Mouse (Mus musculus): ENCODE measurements around the gene Gng7. TPM values are rescaled to one million over a fixed set of nuclear protein-coding genes. Genes with fewer than 3 reads are reported as not detected.

Gene Gng7
- total and polyA plus RNA-seq, 3 experiments = 0.50 to 0.68 (median 0.63) TPM

DNA sequence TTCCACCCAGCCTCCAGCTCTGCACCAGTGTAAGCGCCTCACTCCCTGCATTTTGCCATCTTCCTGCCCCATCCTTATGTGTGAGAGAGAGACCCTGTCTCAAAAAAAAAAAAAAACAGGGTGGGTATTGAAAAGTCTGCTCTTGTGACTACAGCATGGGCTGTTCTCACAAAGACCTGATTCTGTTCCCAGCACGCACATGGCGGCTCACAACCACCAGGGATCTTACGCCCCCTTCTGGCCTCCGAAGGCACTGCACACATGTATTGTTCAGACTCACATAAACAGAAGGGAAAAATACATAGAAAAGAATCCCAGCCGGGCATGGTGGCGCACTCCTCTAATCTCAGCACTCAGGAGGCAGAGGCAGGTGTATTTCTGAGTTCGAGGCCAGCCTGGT is 8.0 kb upstream of the Gng7 start:
- Histone ChIP-seq H3K79me2 (replicated peaks; ENCODE audit: control insufficient read depth, insufficient read depth, low read length) (no peaks in the 10 kb centered on the region), H3K36me3 (ENCODE audit: control insufficient read depth, insufficient read depth, low read length) (no peaks in the 10 kb centered on the region), H3K4me1 (ENCODE audit: control insufficient read depth, insufficient read depth, low read length) (peaks cover 2% of the 10 kb centered on the region; the same call in 1 of the 2 replicates), H3K9ac (ENCODE audit: low read depth, low read length) (no peak overlapping the region), H3K27me3 (ENCODE audit: control insufficient read depth, insufficient read depth, low read length) (peaks cover 6% of the 10 kb centered on the region; the same call in 1 of the 2 replicates), H3K4me3 (no peak overlapping the region), H3K27ac (no peak overlapping the region)
- TF ChIP-seq EP300 (IDR thresholded peaks at IDR 0.05; ENCODE audit: insufficient read depth, low read depth, low read length) (no peak), CTCF (IDR thresholded peaks at IDR 0.05) (0 out of 2 replicates have a peak, but pooled peaks have one; percentile 23), POLR2A (IDR thresholded peaks at IDR 0.05; ENCODE audit: insufficient read depth, low read depth, low read length) (no peak)
- no peak for DNase-seq
- 60% methylated on average over 8 of the region's 8 CpGs for WGBS
- intact Hi-C loops (cut with DNase I) = no loop called here

DNA sequence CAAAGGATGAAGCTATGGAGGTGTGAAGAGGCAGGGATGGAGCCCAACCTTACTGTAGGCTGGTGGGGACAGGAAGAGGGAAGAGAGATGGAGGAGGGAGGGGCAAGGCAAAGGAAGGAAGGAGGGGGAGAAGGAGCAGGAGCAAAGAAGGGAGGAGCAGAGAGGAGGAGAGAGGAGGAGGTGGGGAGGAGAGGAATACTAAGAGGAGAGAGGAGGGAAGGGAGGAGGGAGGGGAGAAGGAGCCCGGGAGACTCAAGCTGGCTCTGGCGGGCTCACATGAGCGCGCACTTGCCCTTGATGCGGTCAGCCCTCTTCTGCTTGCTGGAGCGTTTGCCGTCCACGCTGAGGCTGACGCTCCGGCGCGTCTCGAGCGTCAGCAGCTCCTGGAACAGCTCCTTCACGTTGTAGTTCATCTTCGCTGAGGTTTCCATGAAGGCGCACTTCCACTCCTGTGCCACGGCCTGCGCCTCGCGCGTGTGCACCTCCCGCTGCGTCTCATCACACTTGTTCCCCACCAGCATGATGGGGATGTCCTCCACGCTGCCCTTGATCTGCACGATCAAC is 6.9 kb upstream of the Gng7 start:
- no peaks in the 10 kb centered on the region for H3K36me3 ChIP-seq (ENCODE audit: control insufficient read depth, insufficient read depth, low read length)
- DNase-seq = no peak
- no peak overlapping the region for H3K9ac ChIP-seq (ENCODE audit: low read depth, low read length)
- 5% methylated on average over 26 of the region's 26 CpGs for WGBS
- no peaks in the 10 kb centered on the region for H3K79me2 ChIP-seq (replicated peaks; ENCODE audit: control insufficient read depth, insufficient read depth, low read length)
- intact Hi-C loops (cut with DNase I) = no loop called here
- H3K27me3 ChIP-seq (ENCODE audit: control insufficient read depth, insufficient read depth, low read length) = peaks cover 6% of the 10 kb centered on the region; the same call in 1 of the 2 replicates
- no peaks in the 10 kb centered on the region for H3K4me1 ChIP-seq (ENCODE audit: control insufficient read depth, insufficient read depth, low read length)
- H3K27ac ChIP-seq = no peak overlapping the region
- TF ChIP-seq EP300 (IDR thresholded peaks at IDR 0.05; ENCODE audit: insufficient read depth, low read depth, low read length) (no peak), POLR2A (IDR thresholded peaks at IDR 0.05; ENCODE audit: insufficient read depth, low read depth, low read length) (no peak), CTCF (IDR thresholded peaks at IDR 0.05) (no peak)
- H3K4me3 ChIP-seq = no peak overlapping the region

DNA sequence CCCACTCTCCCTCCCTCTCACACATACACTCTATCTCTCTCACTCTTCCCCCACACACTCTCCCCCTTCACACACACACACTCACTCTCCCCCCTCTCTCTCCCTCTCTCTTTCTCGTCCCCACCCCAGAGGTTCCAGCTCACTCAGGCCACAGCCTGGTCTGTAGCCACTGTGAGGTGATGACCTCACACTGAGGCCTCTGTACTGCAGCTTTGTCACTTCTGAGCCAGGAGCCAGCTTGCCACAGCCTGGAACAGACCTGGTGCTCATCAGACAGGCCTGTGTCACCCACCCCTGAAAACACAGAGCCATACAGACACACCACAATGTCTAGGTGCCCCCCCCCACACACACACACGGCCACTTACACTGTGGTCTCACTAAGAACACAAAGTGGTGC is 5.5 kb upstream of the Gng7 start:
- H3K4me3 ChIP-seq = no peak overlapping the region
- H3K9ac ChIP-seq (ENCODE audit: low read depth, low read length) = no peak overlapping the region
- no peaks in the 10 kb centered on the region for H3K4me1 ChIP-seq (ENCODE audit: control insufficient read depth, insufficient read depth, low read length)
- intact Hi-C loops (cut with DNase I) = no loop called here
- no peaks in the 10 kb centered on the region for H3K36me3 ChIP-seq (ENCODE audit: control insufficient read depth, insufficient read depth, low read length)
- no peak overlapping the region for H3K27ac ChIP-seq
- TF ChIP-seq EP300 (IDR thresholded peaks at IDR 0.05; ENCODE audit: insufficient read depth, low read depth, low read length) = no peak
- TF ChIP-seq POLR2A (IDR thresholded peaks at IDR 0.05; ENCODE audit: insufficient read depth, low read depth, low read length) = no peak
- no peak for TF ChIP-seq CTCF (IDR thresholded peaks at IDR 0.05)
- WGBS = 47% methylated on average over 2 of the region's 2 CpGs
- H3K79me2 ChIP-seq (replicated peaks; ENCODE audit: control insufficient read depth, insufficient read depth, low read length) = no peaks in the 10 kb centered on the region
- H3K27me3 ChIP-seq (ENCODE audit: control insufficient read depth, insufficient read depth, low read length) = peaks cover 6% of the 10 kb centered on the region; the same call in 1 of the 2 replicates
- DNase-seq = no peak

DNA sequence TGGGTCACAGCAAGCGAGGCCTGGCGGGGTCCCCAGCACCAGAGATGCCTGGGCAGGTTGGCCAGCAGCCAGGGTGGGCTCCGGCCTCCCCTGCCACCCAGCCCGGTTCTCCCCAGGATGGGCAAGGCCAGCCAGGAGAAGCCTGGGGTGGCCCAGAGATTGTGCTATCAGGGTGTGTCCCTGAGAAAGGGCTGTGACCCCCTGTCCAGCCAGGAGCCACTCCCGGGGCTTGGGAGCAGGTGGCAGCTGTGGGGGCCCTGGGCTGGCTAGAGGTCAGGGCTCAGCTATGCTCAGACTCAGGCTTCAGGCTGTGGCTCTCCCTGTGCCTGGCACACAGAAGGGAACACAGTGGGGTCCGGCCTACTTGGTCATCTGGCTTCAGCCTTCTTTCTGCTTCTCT is 4.9 kb upstream of the Gng7 start:
- intact Hi-C loops (cut with DNase I) = loop anchor here (5.0 kb wide), 1 partner anchor 153 kb away; no protein-coding TSS in a partner anchor

DNA sequence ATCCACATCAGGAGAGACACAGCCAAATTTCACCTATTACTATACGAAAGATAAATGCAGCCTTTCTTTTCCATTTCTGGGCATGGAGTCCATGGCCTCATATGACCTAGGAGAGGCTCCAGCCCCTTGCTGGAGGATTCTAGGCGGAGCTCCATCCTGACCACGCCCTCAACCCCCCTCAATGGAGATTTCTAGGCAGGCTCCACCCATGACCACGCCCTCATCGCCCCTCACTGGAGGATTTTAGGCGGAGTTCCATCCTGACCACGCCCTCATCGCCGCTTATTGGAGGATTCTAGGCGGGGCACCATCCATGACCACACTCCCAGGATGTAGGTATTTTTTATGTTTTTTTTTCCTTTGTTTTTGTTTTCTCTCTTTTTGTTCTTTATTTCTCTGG is 3.6 kb upstream of the Gng7 start:
- H3K79me2 ChIP-seq (replicated peaks; ENCODE audit: control insufficient read depth, insufficient read depth, low read length) = no peaks in the 10 kb centered on the region
- no peak overlapping the region for H3K9ac ChIP-seq (ENCODE audit: low read depth, low read length)
- DNase-seq = no peak
- H3K4me3 ChIP-seq = no peak overlapping the region
- intact Hi-C loops (cut with DNase I) = loop anchor here (5.0 kb wide), 1 partner anchor 154 kb away; no protein-coding TSS in a partner anchor
- peaks cover 1% of the 10 kb centered on the region; the same call in 1 of the 2 replicates for H3K27me3 ChIP-seq (ENCODE audit: control insufficient read depth, insufficient read depth, low read length)
- TF ChIP-seq EP300 (IDR thresholded peaks at IDR 0.05; ENCODE audit: insufficient read depth, low read depth, low read length) (no peak), CTCF (IDR thresholded peaks at IDR 0.05) (no peak), POLR2A (IDR thresholded peaks at IDR 0.05; ENCODE audit: insufficient read depth, low read depth, low read length) (no peak)
- no peaks in the 10 kb centered on the region for H3K36me3 ChIP-seq (ENCODE audit: control insufficient read depth, insufficient read depth, low read length)
- no peak overlapping the region for H3K27ac ChIP-seq
- 35% methylated on average over 10 of the region's 10 CpGs for WGBS
- H3K4me1 ChIP-seq (ENCODE audit: control insufficient read depth, insufficient read depth, low read length) = no peaks in the 10 kb centered on the region

More for the DNA sequence above, 4.9 kb upstream of the Gng7 start:
- H3K4me3 ChIP-seq = no peak overlapping the region
- TF ChIP-seq EP300 (IDR thresholded peaks at IDR 0.05; ENCODE audit: insufficient read depth, low read depth, low read length) (no peak), POLR2A (IDR thresholded peaks at IDR 0.05; ENCODE audit: insufficient read depth, low read depth, low read length) (no peak)
- H3K4me1 ChIP-seq (ENCODE audit: control insufficient read depth, insufficient read depth, low read length) = no peaks in the 10 kb centered on the region
- WGBS = 72% methylated on average over 6 of the region's 6 CpGs
- H3K36me3 ChIP-seq (ENCODE audit: control insufficient read depth, insufficient read depth, low read length) = no peaks in the 10 kb centered on the region
- no peak overlapping the region for H3K9ac ChIP-seq (ENCODE audit: low read depth, low read length)
- no peaks in the 10 kb centered on the region for H3K79me2 ChIP-seq (replicated peaks; ENCODE audit: control insufficient read depth, insufficient read depth, low read length)
- no peak overlapping the region for H3K27ac ChIP-seq
- peaks cover 3% of the 10 kb centered on the region; the same call in 1 of the 2 replicates for H3K27me3 ChIP-seq (ENCODE audit: control insufficient read depth, insufficient read depth, low read length)
- DNase-seq = no peak

DNA sequence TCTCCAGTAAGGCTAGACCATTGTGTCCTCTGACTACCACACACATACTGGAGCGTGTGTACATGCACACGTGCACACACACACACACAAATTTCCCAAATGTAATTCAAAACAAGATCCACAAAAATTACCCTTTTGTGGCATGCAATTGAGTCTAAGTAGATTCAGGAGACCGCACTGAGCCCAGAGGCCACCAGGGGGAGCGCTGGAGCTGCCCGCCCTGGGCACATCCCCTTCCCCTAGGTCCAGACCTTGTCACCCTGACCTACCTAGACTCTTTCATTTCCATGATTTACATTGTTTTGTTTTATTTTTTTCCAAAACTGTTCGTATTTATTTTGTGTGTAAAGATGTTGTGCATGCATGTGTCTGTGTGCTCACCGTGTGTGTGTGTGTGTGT is 1.9 kb upstream of the Gng7 start:
- intact Hi-C loops (cut with DNase I) = loop anchor here (1.0 to 5.0 kb wide), 3 partner anchors 25 to 156 kb away; no protein-coding TSS in a partner anchor
- no peaks in the 10 kb centered on the region for H3K4me1 ChIP-seq (ENCODE audit: control insufficient read depth, insufficient read depth, low read length)
- no peak overlapping the region for H3K27ac ChIP-seq
- peak; percentile 50 to 77 for DNase-seq
- no peak overlapping the region for H3K4me3 ChIP-seq
- H3K36me3 ChIP-seq (ENCODE audit: control insufficient read depth, insufficient read depth, low read length) = no peaks in the 10 kb centered on the region
- no peaks in the 10 kb centered on the region for H3K27me3 ChIP-seq (ENCODE audit: control insufficient read depth, insufficient read depth, low read length)
- no peaks in the 10 kb centered on the region for H3K79me2 ChIP-seq (replicated peaks; ENCODE audit: control insufficient read depth, insufficient read depth, low read length)
- H3K9ac ChIP-seq (ENCODE audit: low read depth, low read length) = no peak overlapping the region
- TF ChIP-seq EP300 (IDR thresholded peaks at IDR 0.05; ENCODE audit: insufficient read depth, low read depth, low read length) (no peak), CTCF (IDR thresholded peaks at IDR 0.05) (peak; percentile 94)
- WGBS = 7% methylated on average over 7 of the region's 7 CpGs
